10 mouse cellular contexts compared by ENCODE assay signal in genomic region chr15:78839744-78840143, GRCm38 (mm10). TPM values are rescaled to one million over a fixed set of nuclear protein-coding genes. Genes with fewer than 3 reads are reported as not detected.
DNase-seq lines count a peak whose midpoint lies in the region; ATAC-seq and TF ChIP-seq lines count a peak whose summit lies in the region.
"Had no signal": no experiment of that assay in that cellular context is flagged by ENCODE, and none has a peak within 500 bp of the region (broad histone marks: within the 10 kb centered on the region; RNA-seq: fewer than 3 reads in every experiment).

No protein-coding gene starts in this region.

- H3K4me3 ChIP-seq in liver, adult 2 months (ENCODE audit: insufficient read depth, low read depth, low read length) = no peak overlapping the region
- no peak overlapping the region for H3K4me3 ChIP-seq in liver, embryonic 12.5 days
- H3K4me3 ChIP-seq in embryonic facial prominence, embryonic 14.5 days (ENCODE audit: low read depth, low read length) = no peak overlapping the region
- H3K4me3 ChIP-seq in hindbrain, embryonic 11.5 days (ENCODE audit: low read depth, low read length) = no peak overlapping the region
- no peak overlapping the region for H3K4me3 ChIP-seq in midbrain, embryonic 16.5 days (ENCODE audit: low read depth, low read length)

- no peaks in the 10 kb centered on the region for H3K9me3 ChIP-seq in liver, embryonic 12.5 days (replicated peaks)
- H3K9me3 ChIP-seq in embryonic facial prominence, embryonic 14.5 days (ENCODE audit: control insufficient read depth, low read length) = no peaks in the 10 kb centered on the region
- no peaks in the 10 kb centered on the region for H3K9me3 ChIP-seq in hindbrain, embryonic 11.5 days (ENCODE audit: control insufficient read depth, low read length)
- no peaks in the 10 kb centered on the region for H3K9me3 ChIP-seq in midbrain, embryonic 16.5 days (replicated peaks; ENCODE audit: control insufficient read depth, low read length, poor library complexity, severe bottlenecking)

- H3K27ac ChIP-seq in liver, adult 2 months (replicated peaks; ENCODE audit: insufficient read depth, low read depth, low read length) = peak overlapping the region; percentile 23; the same call in 1 of the 2 replicates
- no peak overlapping the region; the same call in 1 of the 2 replicates for H3K27ac ChIP-seq in liver, embryonic 12.5 days
- peak overlapping the region; percentile 83 for H3K27ac ChIP-seq in embryonic facial prominence, embryonic 14.5 days (replicated peaks; ENCODE audit: low read depth, low read length)
- H3K27ac ChIP-seq in hindbrain, embryonic 11.5 days (ENCODE audit: low read depth, low read length) = peak overlapping the region; percentile 58; the same call in 1 of the 2 replicates
- H3K27ac ChIP-seq in midbrain, embryonic 16.5 days (ENCODE audit: low read length) = 0 out of 2 replicates have a peak overlapping the region, but pooled peaks have one; percentile 13

- no peak for ATAC-seq in liver, embryonic 12.5 days
- ATAC-seq in embryonic facial prominence, embryonic 14.5 days (ENCODE audit: low read depth) = peak; percentile 61
- peak; percentile 44; the same call in 1 of the 2 replicates for ATAC-seq in hindbrain, embryonic 11.5 days (ENCODE audit: low FRiP score)
- ATAC-seq in midbrain, embryonic 16.5 days = no peak

- 31% methylated on average over 2 of the region's 2 CpGs for WGBS in liver, adult 2 months
- WGBS in liver, embryonic 12.5 days (ENCODE audit: insufficient replicate concordance) = 41% methylated on average over 2 of the region's 2 CpGs
- WGBS in embryonic facial prominence, embryonic 14.5 days = 3% methylated on average over 2 of the region's 2 CpGs
- WGBS in hindbrain, embryonic 11.5 days = 0% methylated on average over 2 of the region's 2 CpGs
- WGBS in midbrain, embryonic 16.5 days = 0% methylated on average over 2 of the region's 2 CpGs

- peaks cover 30% of the 10 kb centered on the region for H3K4me1 ChIP-seq in liver, adult 2 months (ENCODE audit: control insufficient read depth, insufficient read depth, low read length)
- H3K4me1 ChIP-seq in liver, embryonic 12.5 days = peaks cover 63% of the 10 kb centered on the region
- peaks cover 55% of the 10 kb centered on the region for H3K4me1 ChIP-seq in embryonic facial prominence, embryonic 14.5 days (ENCODE audit: control insufficient read depth, insufficient read depth, low read length)
- peaks cover 23% of the 10 kb centered on the region for H3K4me1 ChIP-seq in hindbrain, embryonic 11.5 days (replicated peaks; ENCODE audit: control insufficient read depth, insufficient read depth, low read length)
- H3K4me1 ChIP-seq in midbrain, embryonic 16.5 days (ENCODE audit: control insufficient read depth, insufficient read depth, low read length) = peaks cover 24% of the 10 kb centered on the region

- H3K79me2 ChIP-seq in liver, adult 2 months (ENCODE audit: control insufficient read depth, insufficient read depth, low read length) = peaks cover 7% of the 10 kb centered on the region; the same call in 1 of the 2 replicates

- H3K27me3 ChIP-seq in liver, adult 2 months (ENCODE audit: control insufficient read depth, insufficient read depth, low read length) = no peaks in the 10 kb centered on the region
- H3K27me3 ChIP-seq in liver, embryonic 12.5 days (replicated peaks) = peaks cover 56% of the 10 kb centered on the region
- H3K27me3 ChIP-seq in embryonic facial prominence, embryonic 14.5 days (replicated peaks; ENCODE audit: control insufficient read depth, insufficient read depth, low read length) = no peaks in the 10 kb centered on the region; the same call in none of the 2 replicates
- peaks cover 20% of the 10 kb centered on the region for H3K27me3 ChIP-seq in hindbrain, embryonic 11.5 days (ENCODE audit: control insufficient read depth, insufficient read depth, low read length)
- H3K27me3 ChIP-seq in midbrain, embryonic 16.5 days (ENCODE audit: control insufficient read depth, insufficient read depth, low read depth, low read length) = peaks cover 21% of the 10 kb centered on the region

- no peak for TF ChIP-seq CTCF in liver, adult 2 months (IDR thresholded peaks at IDR 0.05; ENCODE audit: low read depth, low read length)

- intact Hi-C loops in left cerebral cortex, postnatal 4 days (cut with DNase I) = no loop called here

- TF ChIP-seq POLR2A in liver, adult 2 months (IDR thresholded peaks at IDR 0.05; ENCODE audit: extremely low read depth, insufficient read depth, low read length) = no peak

- H3K4me2 ChIP-seq in liver, embryonic 12.5 days = no peak overlapping the region
- peak overlapping the region; percentile 20; the same call in 1 of the 2 replicates for H3K4me2 ChIP-seq in embryonic facial prominence, embryonic 14.5 days (ENCODE audit: low read depth, low read length)
- H3K4me2 ChIP-seq in hindbrain, embryonic 11.5 days (replicated peaks; ENCODE audit: low read depth, low read length) = no peak overlapping the region
- H3K4me2 ChIP-seq in midbrain, embryonic 16.5 days (ENCODE audit: low read length) = no peak overlapping the region

- no peaks in the 10 kb centered on the region for H3K36me3 ChIP-seq in liver, adult 2 months (ENCODE audit: control insufficient read depth, insufficient read depth, low read length)
- no peaks in the 10 kb centered on the region for H3K36me3 ChIP-seq in liver, embryonic 12.5 days
- H3K36me3 ChIP-seq in embryonic facial prominence, embryonic 14.5 days (ENCODE audit: control insufficient read depth, insufficient read depth, low read length) = no peaks in the 10 kb centered on the region
- no peaks in the 10 kb centered on the region for H3K36me3 ChIP-seq in hindbrain, embryonic 11.5 days (ENCODE audit: control insufficient read depth, insufficient read depth, low read length)
- H3K36me3 ChIP-seq in midbrain, embryonic 16.5 days (ENCODE audit: control insufficient read depth, insufficient read depth, low read length) = no peaks in the 10 kb centered on the region

- no peak for DNase-seq in liver, adult 2 months (ENCODE audit: extremely low read depth, low read depth, low spot score)
- DNase-seq in embryonic facial prominence, embryonic 14.5 days (ENCODE audit: low spot score) = peak; percentile 92
- DNase-seq in hindbrain, embryonic 11.5 days (ENCODE audit: low spot score) = peak; percentile 65
- DNase-seq in left cerebral cortex, postnatal 4 days = no peak
- no peak for DNase-seq in ovary, postnatal 36 days (ENCODE audit: low spot score)
- no peak for DNase-seq in layer of hippocampus, postnatal 10 days (ENCODE audit: low spot score in 2 of 2)
- DNase-seq: cerebellum, adult 2 months had no signal

- no peak overlapping the region for H3K9ac ChIP-seq in liver, adult 2 months (ENCODE audit: low read depth, low read length)
- no peak overlapping the region for H3K9ac ChIP-seq in liver, embryonic 12.5 days
- H3K9ac ChIP-seq in embryonic facial prominence, embryonic 14.5 days (ENCODE audit: low read depth, low read length) = no peak overlapping the region
- H3K9ac ChIP-seq in hindbrain, embryonic 11.5 days (ENCODE audit: low read depth, low read length) = no peak overlapping the region
- H3K9ac ChIP-seq in midbrain, embryonic 16.5 days (ENCODE audit: low read depth, low read length) = no peak overlapping the region

RNA-seq across cellular contexts. Expression of gene Cdc42ep1, which starts 2.7 kb away (rescaled TPM):
- 6.5 and 8.5 TPM in 2 replicates for total RNA-seq in liver, adult 2 months (2014; rRNA removed)
- polyA plus RNA-seq in liver, adult 2 months (2012; rRNA removed) = 39.7 and 42.7 TPM in 2 replicates
- 17.6 and 18.1 TPM in 2 replicates for polyA plus RNA-seq in liver, embryonic 12.5 days (2016; fragmentation: Nextera tagmentation; extraction: Ambion mirVana)
- polyA plus RNA-seq in embryonic facial prominence, embryonic 14.5 days (2014; fragmentation: Nextera tagmentation; extraction: Ambion mirVana) = 30.8 and 36.1 TPM in 2 replicates
- 7.8 and 9.1 TPM in 2 replicates for polyA plus RNA-seq in hindbrain, embryonic 11.5 days (2014; fragmentation: Nextera tagmentation; extraction: Ambion mirVana)
- polyA plus RNA-seq in midbrain, embryonic 16.5 days (2015; fragmentation: Nextera tagmentation; extraction: Ambion mirVana) = 11.4 and 13.6 TPM in 2 replicates
- total RNA-seq in left cerebral cortex, postnatal 4 days (2021) = 1 to 10 TPM; 8.3 to 9.1 TPM
- total RNA-seq in layer of hippocampus, postnatal 10 days (2021) = 1 to 10 TPM; 7.6 to 8.5 TPM

RNA-seq across cellular contexts. Expression of gene Lgals2, which starts 15.6 kb away (rescaled TPM):
- total RNA-seq in liver, adult 2 months (2014; rRNA removed) = 0.55 TPM in 1 of 2 replicates, not detected in the other
- 0.57 TPM in 1 of 2 replicates, not detected in the other for polyA plus RNA-seq in liver, adult 2 months (2012; rRNA removed)
- 7.0 and 9.5 TPM in 2 replicates for polyA plus RNA-seq in liver, embryonic 12.5 days (2016; fragmentation: Nextera tagmentation; extraction: Ambion mirVana)
- polyA plus RNA-seq in embryonic facial prominence, embryonic 14.5 days (2014; fragmentation: Nextera tagmentation; extraction: Ambion mirVana) = 0.89 and 1.4 TPM in 2 replicates
- polyA plus RNA-seq in hindbrain, embryonic 11.5 days (2014; fragmentation: Nextera tagmentation; extraction: Ambion mirVana) = not detected in 2 replicates
- not detected in 2 replicates for polyA plus RNA-seq in midbrain, embryonic 16.5 days (2015; fragmentation: Nextera tagmentation; extraction: Ambion mirVana)
- total RNA-seq in left cerebral cortex, postnatal 4 days (2021) = not detected
- total RNA-seq in layer of hippocampus, postnatal 10 days (2021) = not detected

RNA-seq across cellular contexts. Expression of gene Card10, which starts 36.9 kb away (rescaled TPM):
- 2.7 and 4.3 TPM in 2 replicates for total RNA-seq in liver, adult 2 months (2014; rRNA removed)
- polyA plus RNA-seq in liver, adult 2 months (2012; rRNA removed) = 15.0 and 18.7 TPM in 2 replicates
- 2.3 and 2.5 TPM in 2 replicates for polyA plus RNA-seq in liver, embryonic 12.5 days (2016; fragmentation: Nextera tagmentation; extraction: Ambion mirVana)
- 6.1 and 6.3 TPM in 2 replicates for polyA plus RNA-seq in embryonic facial prominence, embryonic 14.5 days (2014; fragmentation: Nextera tagmentation; extraction: Ambion mirVana)
- 1.8 and 2.4 TPM in 2 replicates for polyA plus RNA-seq in hindbrain, embryonic 11.5 days (2014; fragmentation: Nextera tagmentation; extraction: Ambion mirVana)
- polyA plus RNA-seq in midbrain, embryonic 16.5 days (2015; fragmentation: Nextera tagmentation; extraction: Ambion mirVana) = 1.8 and 2.2 TPM in 2 replicates
- total RNA-seq in left cerebral cortex, postnatal 4 days (2021) = 1 to 10 TPM; 5.2 to 5.4 TPM
- 1 to 10 TPM; 5.8 to 6.0 TPM for total RNA-seq in layer of hippocampus, postnatal 10 days (2021)

RNA-seq across cellular contexts. Expression of gene Gga1, which starts 37.2 kb away (rescaled TPM):
- 4.4 and 6.4 TPM in 2 replicates for total RNA-seq in liver, adult 2 months (2014; rRNA removed)
- polyA plus RNA-seq in liver, adult 2 months (2012; rRNA removed) = 34.9 and 42.7 TPM in 2 replicates
- 32.2 and 33.5 TPM in 2 replicates for polyA plus RNA-seq in liver, embryonic 12.5 days (2016; fragmentation: Nextera tagmentation; extraction: Ambion mirVana)
- polyA plus RNA-seq in embryonic facial prominence, embryonic 14.5 days (2014; fragmentation: Nextera tagmentation; extraction: Ambion mirVana) = 42.5 and 46.9 TPM in 2 replicates
- 26.3 and 26.4 TPM in 2 replicates for polyA plus RNA-seq in hindbrain, embryonic 11.5 days (2014; fragmentation: Nextera tagmentation; extraction: Ambion mirVana)
- polyA plus RNA-seq in midbrain, embryonic 16.5 days (2015; fragmentation: Nextera tagmentation; extraction: Ambion mirVana) = 46.0 and 46.5 TPM in 2 replicates
- total RNA-seq in left cerebral cortex, postnatal 4 days (2021) = 10 to 100 TPM; 59.3 to 65.6 TPM
- 10 to 100 TPM; 56.8 to 58.0 TPM for total RNA-seq in layer of hippocampus, postnatal 10 days (2021)

RNA-seq across cellular contexts. Expression of gene Gm49510, which starts 59.7 kb away (rescaled TPM):
- total RNA-seq in liver, adult 2 months (2014; rRNA removed) = not detected in 2 replicates
- not detected in 2 replicates for polyA plus RNA-seq in liver, adult 2 months (2012; rRNA removed)
- polyA plus RNA-seq in liver, embryonic 12.5 days (2016; fragmentation: Nextera tagmentation; extraction: Ambion mirVana) = 0.17 and 0.43 TPM in 2 replicates
- polyA plus RNA-seq in embryonic facial prominence, embryonic 14.5 days (2014; fragmentation: Nextera tagmentation; extraction: Ambion mirVana) = 0.58 and 0.98 TPM in 2 replicates
- polyA plus RNA-seq in hindbrain, embryonic 11.5 days (2014; fragmentation: Nextera tagmentation; extraction: Ambion mirVana) = 0.13 and 0.42 TPM in 2 replicates
- polyA plus RNA-seq in midbrain, embryonic 16.5 days (2015; fragmentation: Nextera tagmentation; extraction: Ambion mirVana) = not detected in 2 replicates
- not detected for total RNA-seq in left cerebral cortex, postnatal 4 days (2021)
- not detected for total RNA-seq in layer of hippocampus, postnatal 10 days (2021)
- total RNA-seq: heart, postnatal 14 days had no signal

Comparison
In these comparisons a context has a peak if more than half of its experiments do, and no peak if none do; other contexts are left out.
1. DNase-seq: peak in embryonic facial prominence, embryonic 14.5 days (single experiment) and hindbrain, embryonic 11.5 days (single experiment); none in liver, adult 2 months (single experiment), left cerebral cortex, postnatal 4 days (single experiment), ovary, postnatal 36 days (single experiment) and layer of hippocampus, postnatal 10 days (0 of 2).
2. ATAC-seq: peak in embryonic facial prominence, embryonic 14.5 days (single experiment) and hindbrain, embryonic 11.5 days (single experiment); none in liver, embryonic 12.5 days (single experiment) and midbrain, embryonic 16.5 days (single experiment).